Mouse (Mus musculus) heart, embryonic 12.5 days (tissue): ENCODE results near the gene Gm26920. TPM values are rescaled to one million over a fixed set of nuclear protein-coding genes. Genes with fewer than 3 reads are reported as not detected.

ENCODE experiments used
- ATAC-seq: fragments of 200-750 bp; cut with Nextera tagmentation; 2 replicates; pipeline ENCODE4 v1.8.0; 2017; ENCODE audit warnings: moderate TSS enrichment, moderate library complexity; ENCODE audit not compliant: insufficient number of reproducible peaks, low FRiP score
- H3K27ac ChIP-seq: fragments of 300-500 bp; sonication (generic); 2 replicates; pipeline ENCODE4 v1.5.1; 2016; ENCODE audit warnings: mild to moderate bottlenecking, moderate library complexity; ENCODE audit not compliant: poor library complexity, severe bottlenecking
- H3K27me3 ChIP-seq: fragments of 300-500 bp; sonication (generic); replicated peaks from 2 replicates; pipeline ENCODE4 v1.6.1; 2016; ENCODE audit warnings: mild to moderate bottlenecking, moderate library complexity
- H3K36me3 ChIP-seq: fragments of 300-500 bp; sonication (generic); 2 replicates; pipeline ENCODE4 v1.6.1; 2016; ENCODE audit warnings: mild to moderate bottlenecking, moderate library complexity
- H3K4me1 ChIP-seq: fragments of 300-500 bp; sonication (generic); replicated peaks from 2 replicates; pipeline ENCODE4 v1.6.1; 2016; ENCODE audit warnings: mild to moderate bottlenecking
- H3K4me2 ChIP-seq: fragments of 300-500 bp; sonication (generic); 2 replicates; pipeline ENCODE4 v1.6.1; 2016; ENCODE audit warnings: mild to moderate bottlenecking, moderate library complexity
- H3K4me3 ChIP-seq: fragments of 300-500 bp; sonication (generic); 2 replicates; pipeline ENCODE4 v1.5.1; 2016; ENCODE audit warnings: mild to moderate bottlenecking
- H3K9ac ChIP-seq: fragments of 300-500 bp; sonication (generic); 2 replicates; pipeline ENCODE4 v1.6.1; 2016; ENCODE audit warnings: mild to moderate bottlenecking, moderate library complexity
- H3K9me3 ChIP-seq: fragments of 300-500 bp; sonication (generic); replicated peaks from 2 replicates; pipeline ENCODE4 v1.6.1; 2016; ENCODE audit warnings: mild to moderate bottlenecking, moderate library complexity
- WGBS: fragments of 180-500 bp; shearing (Covaris S2); methylation state at CpG from one replicate; pipeline ENCODE4 v1.1.7; 2016; 5-methylcytosine and 5-hydroxymethylcytosine counted together
- microRNA-seq: library from miRNA; unstranded; fragments of <30 nt; microRNA quantifications from one replicate; pipeline ENCODE4, GENCODE M21; 2017
- polyA plus RNA-seq: library from polyadenylated mRNA; unstranded; fragments of >200 nt; fragmentation: Nextera tagmentation; extraction: Ambion mirVana; gene quantifications from 2 replicates; pipeline ENCODE4 v1.2.1, GENCODE M21; 2016

Gm26920 gene
- polyA plus RNA-seq, 1 experiment from 2014 or later = 1.5 TPM

DNA sequence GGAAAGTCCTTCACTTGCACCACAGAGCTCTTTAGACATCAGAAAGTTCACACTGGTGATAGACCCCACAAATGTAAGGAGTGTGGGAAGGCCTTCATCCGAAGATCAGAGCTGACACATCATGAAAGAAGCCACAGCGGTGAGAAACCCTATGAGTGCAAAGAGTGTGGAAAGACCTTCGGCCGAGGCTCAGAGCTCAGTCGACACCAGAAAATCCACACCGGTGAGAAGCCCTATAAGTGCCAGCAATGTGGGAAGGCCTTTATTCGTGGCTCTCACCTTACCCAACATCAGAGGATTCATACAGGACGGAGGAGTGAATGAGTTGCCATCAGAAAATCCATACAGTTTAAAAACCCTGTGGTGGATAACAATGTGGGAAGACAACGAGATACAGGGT, 66.9 kb downstream of the Gm26920 start:
- H3K4me2 ChIP-seq = no peak overlapping the region
- H3K4me1 ChIP-seq = no peaks in the 10 kb centered on the region
- peaks cover 90% of the 10 kb centered on the region for H3K36me3 ChIP-seq
- no peak overlapping the region for H3K4me3 ChIP-seq
- H3K9ac ChIP-seq = no peak overlapping the region
- no peaks in the 10 kb centered on the region for H3K27me3 ChIP-seq
- ATAC-seq = no peak
- H3K9me3 ChIP-seq = no peaks in the 10 kb centered on the region
- no peak overlapping the region for H3K27ac ChIP-seq
- 92% methylated on average over 9 of the region's 9 CpGs for WGBS

DNA sequence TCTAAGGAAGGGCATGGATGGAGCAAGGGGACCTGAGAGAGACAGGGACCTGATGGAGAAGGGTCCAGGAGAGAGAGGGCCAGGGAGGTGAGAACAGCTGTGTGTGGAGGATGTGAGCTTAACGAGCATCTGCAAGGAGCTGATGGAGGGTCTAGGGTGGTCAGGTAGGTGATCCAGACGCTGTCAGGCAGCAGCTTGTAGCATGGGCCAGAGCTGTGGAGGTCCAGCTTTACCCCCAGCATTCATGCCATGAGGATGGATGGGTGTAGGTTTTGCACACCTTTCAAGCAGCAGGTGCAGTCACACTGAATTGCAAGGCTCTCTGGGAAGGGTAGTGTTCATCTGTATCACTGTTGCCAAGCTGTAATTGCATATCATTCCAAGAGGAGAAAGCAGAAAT, 70.7 kb downstream of the Gm26920 start:
- Histone ChIP-seq H3K4me1 (no peaks in the 10 kb centered on the region), H3K4me2 (no peak overlapping the region), H3K9ac (no peak overlapping the region), H3K27me3 (no peaks in the 10 kb centered on the region), H3K36me3 (peaks cover 96% of the 10 kb centered on the region), H3K9me3 (no peaks in the 10 kb centered on the region), H3K27ac (no peak overlapping the region), H3K4me3 (no peak overlapping the region)
- WGBS = 83% methylated on average over 2 of the region's 2 CpGs
- ATAC-seq = no peak

DNA sequence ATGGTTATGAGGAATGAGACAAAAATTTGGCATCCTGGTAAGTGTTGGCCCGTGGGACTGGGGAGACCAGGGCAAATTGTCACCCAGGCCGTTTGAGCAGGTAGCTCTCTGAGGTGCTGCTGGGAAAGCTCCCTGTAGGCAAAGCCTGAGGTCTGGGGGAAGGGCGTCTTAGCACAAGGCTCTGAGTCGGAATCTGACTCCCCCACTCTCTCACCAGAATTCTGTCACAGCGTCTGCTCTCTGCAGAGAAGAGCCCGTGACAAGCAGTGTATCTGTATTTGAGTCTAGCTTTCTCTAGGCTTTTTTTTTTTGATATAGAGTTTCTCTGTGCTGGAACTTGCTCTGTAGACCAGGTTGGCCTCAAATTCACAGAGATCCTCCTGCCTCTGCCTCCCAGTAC, 73.0 kb downstream of the Gm26920 start:
- Histone ChIP-seq H3K9ac (no peak overlapping the region), H3K4me2 (no peak overlapping the region), H3K27me3 (no peaks in the 10 kb centered on the region), H3K4me3 (no peak overlapping the region), H3K27ac (no peak overlapping the region), H3K4me1 (no peaks in the 10 kb centered on the region), H3K9me3 (no peaks in the 10 kb centered on the region), H3K36me3 (peaks cover 92% of the 10 kb centered on the region)
- no peak for ATAC-seq
- 88% methylated on average over 6 of the region's 6 CpGs for WGBS

DNA sequence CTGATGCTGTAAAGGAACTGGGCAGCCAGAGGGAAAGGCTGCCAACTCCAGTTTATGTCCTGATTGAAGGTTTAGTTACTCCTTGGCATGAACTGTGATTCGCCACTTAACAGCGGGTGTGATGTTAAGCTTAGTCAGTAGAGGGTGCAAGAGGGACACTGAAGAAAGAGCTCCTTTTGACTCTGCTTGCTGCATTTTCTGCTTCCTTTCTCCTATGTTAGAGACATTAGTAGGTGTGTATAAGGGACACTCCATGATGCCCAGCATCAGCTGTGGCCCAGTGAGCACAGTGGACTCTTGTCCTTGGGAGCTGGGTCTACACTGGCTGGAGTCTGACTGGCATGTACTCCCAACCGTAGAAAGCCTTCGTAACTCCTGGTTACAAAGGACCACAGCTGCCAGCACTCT, 77.2 kb downstream of the Gm26920 start:
- H3K9me3 ChIP-seq = no peaks in the 10 kb centered on the region
- no peak overlapping the region for H3K9ac ChIP-seq
- H3K4me1 ChIP-seq = 0 out of 2 replicates have a peak, but pooled peaks cover under 1% of the 10 kb centered on the region
- H3K36me3 ChIP-seq = peaks cover 88% of the 10 kb centered on the region
- H3K4me2 ChIP-seq = no peak overlapping the region
- H3K27ac ChIP-seq = no peak overlapping the region
- no peak for ATAC-seq
- no peaks in the 10 kb centered on the region for H3K27me3 ChIP-seq
- 86% methylated on average over 4 of the region's 4 CpGs for WGBS
- no peak overlapping the region for H3K4me3 ChIP-seq

DNA sequence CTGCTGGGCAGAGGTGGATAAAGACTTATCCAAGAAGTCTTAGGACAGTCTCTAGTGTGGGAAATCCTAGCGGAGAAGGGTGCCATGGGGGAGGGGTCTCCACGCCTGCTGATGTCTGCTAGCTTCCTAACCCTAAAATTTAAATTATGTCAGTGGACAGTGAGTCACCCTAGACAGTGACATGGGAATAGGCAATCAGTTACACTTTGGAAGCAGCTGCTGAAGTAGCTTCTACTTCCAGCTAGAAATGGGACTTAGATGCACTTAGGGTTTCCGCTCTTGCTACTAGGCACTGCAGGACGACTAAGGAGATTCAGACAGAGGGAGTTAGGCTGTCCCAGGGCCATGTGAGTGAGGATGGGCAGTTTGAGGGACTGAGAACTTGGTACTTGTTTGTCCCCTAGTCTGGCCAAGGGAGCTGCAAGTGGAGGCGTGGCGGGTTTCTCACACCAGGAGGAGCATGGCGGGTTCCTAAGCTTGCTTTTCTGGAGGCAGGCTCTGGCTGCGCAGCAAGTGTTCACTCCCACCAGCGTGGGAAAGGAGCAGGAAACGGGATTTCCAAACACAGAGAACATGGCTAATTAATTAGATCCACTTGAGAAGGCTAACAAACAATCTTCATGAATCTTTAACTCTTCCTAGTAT, 79.5 kb downstream of the Gm26920 start:
- Histone ChIP-seq H3K27me3 (no peaks in the 10 kb centered on the region), H3K4me1 (0 out of 2 replicates have a peak, but pooled peaks cover 6% of the 10 kb centered on the region), H3K9ac (no peak overlapping the region), H3K4me3 (no peak overlapping the region), H3K9me3 (no peaks in the 10 kb centered on the region), H3K4me2 (no peak overlapping the region), H3K27ac (no peak overlapping the region), H3K36me3 (peaks cover 85% of the 10 kb centered on the region)
- 87% methylated on average over 10 of the region's 10 CpGs for WGBS
- no peak for ATAC-seq

DNA sequence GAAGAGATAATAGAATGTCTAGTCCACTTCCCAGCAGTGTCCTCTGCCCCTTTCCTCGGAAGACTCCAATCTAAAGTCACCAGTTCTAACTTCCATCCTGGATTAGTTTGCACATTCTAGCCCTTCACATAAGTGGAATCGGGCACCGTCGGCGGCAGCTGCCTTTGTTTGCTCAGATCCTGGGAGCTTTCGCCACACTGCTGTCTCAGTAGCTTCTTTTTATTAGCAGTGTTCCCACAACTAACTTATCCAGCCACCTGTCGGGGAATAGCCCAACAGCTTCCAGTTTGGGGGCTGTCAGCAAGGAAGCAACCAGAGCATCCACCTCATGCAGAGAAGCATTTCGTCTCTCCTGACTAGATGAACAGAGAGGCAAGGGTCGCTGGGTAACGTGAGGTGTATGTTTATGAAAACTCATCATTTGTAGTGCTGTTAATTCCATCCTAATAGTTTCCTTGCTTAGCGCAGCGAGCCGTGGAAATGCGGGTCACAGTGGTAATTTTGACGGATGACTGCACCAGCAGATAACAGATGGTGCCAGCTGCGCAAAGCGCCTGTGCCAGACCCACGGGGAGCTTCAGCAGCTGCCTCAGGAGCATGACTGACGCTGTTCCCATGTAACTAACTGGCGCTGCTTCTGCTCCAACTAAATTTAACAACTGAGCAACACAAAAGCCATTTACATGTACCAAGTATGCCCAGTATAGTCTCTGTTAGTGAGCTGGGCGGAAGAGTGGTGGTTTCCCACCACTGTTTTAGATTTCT, 80.7 kb downstream of the Gm26920 start:
- Histone ChIP-seq H3K27ac (no peak overlapping the region), H3K27me3 (no peaks in the 10 kb centered on the region), H3K9ac (no peak overlapping the region), H3K36me3 (peaks cover 82% of the 10 kb centered on the region), H3K4me2 (no peak overlapping the region), H3K9me3 (no peaks in the 10 kb centered on the region), H3K4me3 (no peak overlapping the region), H3K4me1 (0 out of 2 replicates have a peak, but pooled peaks cover 6% of the 10 kb centered on the region)
- ATAC-seq = no peak
- WGBS = 84% methylated on average over 21 of the region's 21 CpGs

DNA sequence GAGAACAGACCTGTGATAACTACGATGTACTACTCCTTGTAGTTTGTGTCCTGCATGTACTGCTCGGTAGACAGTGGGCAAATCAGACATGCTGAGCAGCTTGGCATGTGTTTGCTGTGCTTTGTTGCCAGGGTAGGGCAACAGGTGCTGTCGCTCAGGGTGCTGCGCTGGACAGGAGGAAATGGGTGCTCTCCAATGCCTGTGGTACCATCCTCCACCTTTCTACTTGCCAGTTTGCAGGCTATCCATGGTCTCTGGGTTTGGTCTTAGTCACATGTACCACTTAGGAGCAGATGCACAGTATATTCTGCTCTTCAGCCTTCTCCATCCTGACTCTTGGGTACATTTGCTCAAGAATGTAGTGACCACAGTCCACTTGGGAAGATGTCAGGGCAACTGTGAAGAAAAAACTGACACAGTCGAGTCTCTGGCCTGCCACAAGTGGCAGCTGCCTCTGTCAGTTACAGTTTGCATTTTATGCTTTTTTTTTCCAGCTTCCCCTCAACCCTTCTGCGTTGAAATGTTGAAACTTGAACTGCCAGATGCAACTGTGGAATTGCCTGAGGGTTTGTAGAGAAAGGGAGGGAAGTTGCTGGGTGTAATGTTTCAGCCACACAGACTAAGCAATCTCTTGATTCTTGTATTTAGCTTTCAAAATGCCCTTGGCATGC, 82.1 kb downstream of the Gm26920 start:
- H3K27ac ChIP-seq = no peak overlapping the region
- 87% methylated on average over 6 of the region's 6 CpGs for WGBS
- H3K36me3 ChIP-seq = peaks cover 78% of the 10 kb centered on the region
- H3K9me3 ChIP-seq = no peaks in the 10 kb centered on the region
- no peaks in the 10 kb centered on the region for H3K27me3 ChIP-seq
- no peak for ATAC-seq
- H3K4me2 ChIP-seq = no peak overlapping the region
- H3K4me3 ChIP-seq = no peak overlapping the region
- H3K9ac ChIP-seq = no peak overlapping the region
- H3K4me1 ChIP-seq = 0 out of 2 replicates have a peak, but pooled peaks cover 6% of the 10 kb centered on the region

DNA sequence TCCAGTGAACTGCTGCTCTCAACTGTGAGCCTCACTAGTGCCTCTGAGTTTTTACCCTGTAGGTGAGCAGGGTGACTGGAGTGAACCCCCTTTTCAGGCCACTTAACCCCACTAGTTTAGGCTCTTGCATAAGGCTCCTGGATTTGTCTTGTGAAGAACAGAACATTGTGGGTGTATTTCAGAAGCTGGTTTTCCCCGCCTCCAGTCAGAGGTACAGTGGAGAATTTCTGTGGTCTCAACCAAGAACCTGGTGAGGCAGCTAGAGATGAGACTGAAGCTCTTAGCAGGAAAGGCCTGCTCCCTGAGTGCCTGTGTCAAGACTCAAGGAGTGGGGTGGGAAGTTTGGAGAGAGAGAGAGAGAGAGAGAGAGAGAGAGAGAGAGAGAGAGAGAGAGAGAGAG, 82.6 kb downstream of the Gm26920 start:
- Histone ChIP-seq H3K4me2 (no peak overlapping the region), H3K9ac (no peak overlapping the region), H3K9me3 (no peaks in the 10 kb centered on the region), H3K4me1 (0 out of 2 replicates have a peak, but pooled peaks cover 6% of the 10 kb centered on the region), H3K27ac (no peak overlapping the region), H3K4me3 (no peak overlapping the region), H3K36me3 (peaks cover 77% of the 10 kb centered on the region), H3K27me3 (no peaks in the 10 kb centered on the region)
- 90% methylated on average over 1 of the region's 1 CpGs for WGBS
- ATAC-seq = no peak

Small RNA genes within 50 kb of the gene (microRNA-seq; reads per million reads assigned to microRNA genes)
- not detected for gene Gm23368

Other genes with a start within 250 kb of the Gm26920 start
- 2.7 and 3.0 TPM in 2 replicates for gene Zfp940, start 236.7 kb downstream of the Gm26920 start, polyA plus RNA-seq
- 4.4 and 4.6 TPM in 2 replicates for gene Zfp420, start 230.4 kb downstream of the Gm26920 start, polyA plus RNA-seq
- gene Zfp27, start 183.8 kb downstream of the Gm26920 start, polyA plus RNA-seq = 9.1 and 9.9 TPM in 2 replicates
- gene Zfp383, start 182.2 kb downstream of the Gm26920 start, polyA plus RNA-seq = 3.3 and 3.8 TPM in 2 replicates
- 8.4 and 9.9 TPM in 2 replicates for gene Zfp74, start 136.3 kb downstream of the Gm26920 start, polyA plus RNA-seq
- gene Zfp568, start 106.5 kb downstream of the Gm26920 start, polyA plus RNA-seq = 35.4 and 36.7 TPM in 2 replicates
- 3.1 and 3.4 TPM in 2 replicates for gene Zfp14, start 39.0 kb downstream of the Gm26920 start, polyA plus RNA-seq
- gene Zfp82, start 17.5 kb downstream of the Gm26920 start, polyA plus RNA-seq = 2.5 and 2.9 TPM in 2 replicates
- gene Zfp566, start 117 bp upstream of the Gm26920 start, polyA plus RNA-seq = 5.8 and 6.1 TPM in 2 replicates
- gene Zfp260, start 4.4 kb upstream of the Gm26920 start, polyA plus RNA-seq = 90.8 and 93.5 TPM in 2 replicates
- gene Zfp382, start 31.5 kb upstream of the Gm26920 start, polyA plus RNA-seq = 11.6 TPM in 2 replicates
- 10.5 TPM in 2 replicates for gene Zfp146, start 79.3 kb upstream of the Gm26920 start, polyA plus RNA-seq
- 300 and 306 TPM in 2 replicates for gene Cox7a1, start 93.7 kb upstream of the Gm26920 start, polyA plus RNA-seq
- 77.0 and 83.4 TPM in 2 replicates for gene Capns1, start 108.4 kb upstream of the Gm26920 start, polyA plus RNA-seq
- gene Polr2i, start 141.5 kb upstream of the Gm26920 start, polyA plus RNA-seq = 101 and 105 TPM in 2 replicates
- gene Tbcb, start 141.9 kb upstream of the Gm26920 start, polyA plus RNA-seq = 155 and 162 TPM in 2 replicates
- not detected in 2 replicates for gene Ovol3, start 145.3 kb upstream of the Gm26920 start, polyA plus RNA-seq
- gene Thap8, start 189.7 kb upstream of the Gm26920 start, polyA plus RNA-seq = 0.27 and 0.32 TPM in 2 replicates
- 9.3 and 9.9 TPM in 2 replicates for gene Wdr62, start 190.0 kb upstream of the Gm26920 start, polyA plus RNA-seq
- 17.2 and 20.2 TPM in 2 replicates for gene Clip3, start 201.3 kb upstream of the Gm26920 start, polyA plus RNA-seq
- 56.8 and 59.0 TPM in 2 replicates for gene Alkbh6, start 218.3 kb upstream of the Gm26920 start, polyA plus RNA-seq
- 18.4 and 19.5 TPM in 2 replicates for gene Syne4, start 224.4 kb upstream of the Gm26920 start, polyA plus RNA-seq
- 1.7 and 2.9 TPM in 2 replicates for gene E130208F15Rik, start 231.3 kb upstream of the Gm26920 start, polyA plus RNA-seq
- 16.7 and 17.0 TPM in 2 replicates for gene Sdhaf1, start 233.5 kb upstream of the Gm26920 start, polyA plus RNA-seq